Mouse (Mus musculus) bone marrow, adult 2 months (tissue): ENCODE measurements at regions not wholly inside any gene's neighbourhood (a gene's known extent, or its start where the extent isn't known, plus 50 kb on each side); places are given as distances from the start of the nearest gene placed in this dataset.

ENCODE experiments used
- H3K27ac ChIP-seq: fragments of 200-500 bp; 2 replicates; pipeline ENCODE4 v1.5.1; 2012; ENCODE audit warnings: low read depth, mild to moderate bottlenecking, control low read depth, inconsistent platforms, low read length; ENCODE audit not compliant: control insufficient read depth, poor library complexity, insufficient read depth
- H3K4me1 ChIP-seq: fragments of 200-500 bp; 2 replicates; pipeline ENCODE4 v1.6.1; 2011; ENCODE audit warnings: low read length; ENCODE audit not compliant: control insufficient read depth, insufficient read depth
- H3K4me3 ChIP-seq: fragments of 200-500 bp; replicated peaks from 2 replicates; pipeline ENCODE3; 2011; ENCODE audit warnings: mild to moderate bottlenecking, low read depth, low read length, control low read depth; ENCODE audit not compliant: control insufficient read depth
- CTCF ChIP-seq: fragments of 200-500 bp; IDR thresholded peaks from 2 replicates; pipeline ENCODE4 v1.5.1; 2011; ENCODE audit warnings: low read length, control low read depth; ENCODE audit not compliant: control insufficient read depth, insufficient read depth
- POLR2A ChIP-seq: fragments of 200-500 bp; IDR thresholded peaks from 2 replicates; pipeline ENCODE4 v1.6.1; 2011; ENCODE audit warnings: low read depth, mild to moderate bottlenecking, control low read depth, low read length, borderline replicate concordance; ENCODE audit not compliant: control insufficient read depth
- WGBS: fragments of 180-500 bp; shearing (Covaris S2); methylation state at CpG from one replicate; pipeline ENCODE4 v1.1.7; 2018; 5-methylcytosine and 5-hydroxymethylcytosine counted together

DNA sequence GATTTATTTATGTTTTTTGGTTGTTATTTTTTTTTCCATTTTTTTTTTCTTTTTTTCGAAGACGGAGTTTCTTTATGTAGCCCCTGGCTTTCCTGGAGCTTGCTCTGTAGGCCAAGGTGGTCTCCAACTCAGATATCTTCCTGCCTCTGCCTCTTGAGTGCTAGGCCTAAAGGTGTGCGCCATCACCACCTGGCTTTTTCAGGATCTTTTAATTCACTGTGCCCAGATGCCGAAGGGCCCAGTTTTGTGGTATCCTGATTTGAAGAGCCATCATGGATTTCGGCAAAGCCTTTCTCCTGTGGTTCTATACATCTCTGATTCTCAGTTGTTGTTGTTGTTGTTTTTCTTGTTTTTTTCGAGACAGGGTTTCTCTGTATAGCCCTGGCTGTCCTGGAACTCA, 72.3 kb upstream of the Nek6 start:
- H3K27ac ChIP-seq = no peak overlapping the region
- no peaks in the 10 kb centered on the region for H3K4me1 ChIP-seq
- no peak overlapping the region for H3K4me3 ChIP-seq
- WGBS = 82% methylated on average over 6 of the region's 6 CpGs
- no peak for TF ChIP-seq POLR2A
- no peak for TF ChIP-seq CTCF

DNA sequence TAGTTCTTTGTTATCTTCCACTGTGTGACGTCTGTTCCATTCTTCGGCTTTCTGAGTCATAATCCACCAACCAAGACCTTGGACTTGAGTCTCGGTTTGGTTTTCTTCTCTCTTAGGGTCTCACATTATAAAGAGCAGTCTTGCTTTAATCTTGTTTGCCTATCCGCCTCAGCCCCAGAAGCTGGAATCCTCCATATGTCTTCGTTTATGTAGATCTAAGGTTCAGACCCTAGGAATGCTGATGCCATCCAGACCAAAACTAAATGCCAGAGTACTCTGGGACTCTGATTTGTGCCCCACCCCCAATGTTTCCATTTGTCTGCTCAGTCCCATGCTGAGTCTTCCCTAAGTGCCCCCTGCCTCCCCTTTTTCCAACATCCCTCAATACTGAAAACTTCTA, 71.5 kb upstream of the Nek6 start:
- no peak overlapping the region for H3K27ac ChIP-seq
- 85% methylated on average over 5 of the region's 5 CpGs for WGBS

DNA sequence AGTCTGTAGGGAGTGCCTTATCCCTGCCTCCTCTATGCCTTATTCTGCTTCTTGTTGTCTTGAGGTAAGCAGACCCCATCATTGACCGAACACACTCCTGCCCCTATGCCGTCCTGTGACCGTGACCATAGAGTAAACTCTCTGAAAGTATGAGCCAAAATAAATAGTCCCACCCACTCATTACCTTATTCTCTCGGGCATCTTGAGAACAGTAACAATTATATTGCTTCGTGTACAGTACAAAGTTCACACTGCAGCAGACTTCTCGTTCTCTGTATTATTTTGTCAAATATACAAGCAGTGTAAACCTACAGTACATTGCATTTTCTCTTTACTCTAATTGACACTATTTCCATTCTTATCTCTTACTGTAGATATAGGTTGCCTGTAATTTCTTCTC, 62.4 kb upstream of the Nek6 start:
- Histone ChIP-seq H3K4me1 (no peaks in the 10 kb centered on the region; the same call in 1 of the 2 replicates), H3K4me3 (no peak overlapping the region), H3K27ac (no peak overlapping the region)
- TF ChIP-seq CTCF (no peak), POLR2A (no peak)
- WGBS = 82% methylated on average over 6 of the region's 6 CpGs

More for the DNA sequence above, 71.5 kb upstream of the Nek6 start:
- no peaks in the 10 kb centered on the region for H3K4me1 ChIP-seq
- TF ChIP-seq CTCF (no peak), POLR2A (no peak)
- no peak overlapping the region for H3K4me3 ChIP-seq

- no peaks in the 10 kb centered on the region; the same call in 1 of the 2 replicates for H3K4me1 ChIP-seq
- 79% methylated on average over 3 of the region's 3 CpGs for WGBS
- TF ChIP-seq POLR2A (no peak), CTCF (no peak)
- H3K27ac ChIP-seq = no peak overlapping the region
- H3K4me3 ChIP-seq = no peak overlapping the region
Observed at GRCm38 (mm10) chr2:38456571-38456970, 54.9 kb upstream of the Nek6 start.

- H3K27ac ChIP-seq = no peak overlapping the region
- 57% methylated on average over 2 of the region's 2 CpGs for WGBS
- no peak overlapping the region for H3K4me3 ChIP-seq
- TF ChIP-seq POLR2A = no peak
- no peak for TF ChIP-seq CTCF
- no peaks in the 10 kb centered on the region for H3K4me1 ChIP-seq
Observed at GRCm38 (mm10) chr2:38460367-38460766, 51.1 kb upstream of the Nek6 start.

DNA sequence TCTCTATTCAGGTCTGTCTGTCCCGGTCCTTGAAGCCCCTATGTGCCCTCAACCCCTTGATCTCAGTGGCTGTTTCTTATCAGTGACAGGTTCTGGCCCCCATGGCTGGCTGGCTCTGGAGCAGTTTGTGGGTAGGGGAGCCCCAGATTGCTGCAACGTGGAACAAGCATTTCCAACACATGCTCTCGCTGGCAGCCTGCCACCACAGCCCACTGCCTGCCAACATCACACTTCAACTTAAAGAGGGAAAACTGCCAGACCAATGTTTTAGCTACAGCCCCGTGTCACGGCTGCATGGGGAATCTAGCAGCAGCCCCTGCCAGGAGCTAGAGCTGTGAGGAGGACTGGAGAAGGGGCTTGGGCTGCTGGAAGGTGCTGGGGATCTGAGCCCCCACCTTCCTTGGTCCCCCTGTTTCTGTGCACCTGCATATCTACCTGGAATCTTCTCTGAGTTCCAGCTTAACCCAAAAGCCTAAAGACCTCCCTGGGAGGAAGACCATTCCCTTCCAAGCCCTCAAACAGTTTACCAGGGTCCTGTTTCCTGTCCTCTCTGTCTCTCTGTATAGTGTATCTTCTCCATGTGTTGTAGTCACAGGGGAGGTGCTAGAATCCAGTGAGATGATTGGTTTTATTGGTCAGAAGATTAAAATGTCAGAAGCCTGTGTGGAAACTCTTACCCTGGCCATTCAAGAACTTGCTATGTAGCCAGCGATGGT, 50.5 kb upstream of the Nek6 start:
- Histone ChIP-seq H3K4me3 (no peak overlapping the region), H3K4me1 (no peaks in the 10 kb centered on the region), H3K27ac (no peak overlapping the region)
- 15% methylated on average over 6 of the region's 6 CpGs for WGBS
- no peak for TF ChIP-seq CTCF
- no peak for TF ChIP-seq POLR2A
